Mouse (Mus musculus) adrenal gland, postnatal 36 days (tissue): ENCODE measurements around the gene Gkn2. TPM values are rescaled to one million over a fixed set of nuclear protein-coding genes. Genes with fewer than 3 reads are reported as not detected.

Source experiments
- DNase-seq, 2 experiments: peaks; one replicate each; pipeline ENCODE4 v3.0.0; 2021; ENCODE audit warnings: mixed read lengths in 1 of 2
- total RNA-seq, 2 experiments: library from RNA; stranded (reverse); gene quantifications; 2 replicates each; pipeline ENCODE4 v1.2.3; 2021

The Gkn2 gene
- total RNA-seq, 2 experiments from 2014 or later, result not detected

GRCm38 (mm10) chr6:87399886-87400566, 26.9 kb downstream of the Gkn2 start:
- DNase-seq, result no peak

- no peak for DNase-seq
Measured at GRCm38 (mm10) chr6:87401456-87401855, 28.3 kb downstream of the Gkn2 start.

GRCm38 (mm10) chr6:87412011-87412410, 38.9 kb downstream of the Gkn2 start:
- no peak for DNase-seq

GRCm38 (mm10) chr6:87422304-87422703, 49.1 kb downstream of the Gkn2 start:
- peak in 1 of 2 experiments; percentile 25 for DNase-seq

- peak; percentile 43 to 63 for DNase-seq
Measured at GRCm38 (mm10) chr6:87424037-87424816, 51.1 kb downstream of the Gkn2 start.

- DNase-seq, result peak in 1 of 2 experiments; percentile 5
Measured at GRCm38 (mm10) chr6:87426954-87427353, 53.8 kb downstream of the Gkn2 start.

- DNase-seq, result no peak
Measured at GRCm38 (mm10) chr6:87427616-87428015, 54.5 kb downstream of the Gkn2 start.

GRCm38 (mm10) chr6:87428487-87429044, 55.4 kb downstream of the Gkn2 start, which contains the start of gene Bmp10:
TSS of gene Bmp10 (plus strand) at chr6:87428994.
- no peak for DNase-seq

Other genes starting within 250 kb of the Gkn2 start
- 10 to 100 TPM; 16.3 to 21.7 TPM for gene Antxr1, start 37.5 kb upstream of the Gkn2 start, total RNA-seq
- not detected for gene Gkn1, start 22.4 kb upstream of the Gkn2 start, total RNA-seq
- gene Gkn3, start 15.6 kb downstream of the Gkn2 start, total RNA-seq, result under 1 TPM; 0.33 to 0.63 TPM
- not detected for gene Bmp10, start 55.6 kb downstream of the Gkn2 start, total RNA-seq
- gene Arhgap25, start 159.9 kb downstream of the Gkn2 start, total RNA-seq, result 1 to 10 TPM; 2.8 to 3.7 TPM
- gene Prokr1, start 217.4 kb downstream of the Gkn2 start, total RNA-seq, result under 1 TPM; 0.36 to 0.63 TPM